Mouse (Mus musculus): ENCODE results near the gene Prmt9.

Prmt9 gene

GRCm38 (mm10) chr8:77549121-77549706 lies at the start of gene Prmt9:
Prmt9 (plus strand) TSS chr8:77549397.
- in situ Hi-C loops (cut with MboI; ENCODE audit: low pct_unique_long_range_greater_than_20kb in 1 of 2, low sequenced_read_pairs in 2 of 2, unreplicated experiment in 1 of 2), result no loop called here

DNA sequence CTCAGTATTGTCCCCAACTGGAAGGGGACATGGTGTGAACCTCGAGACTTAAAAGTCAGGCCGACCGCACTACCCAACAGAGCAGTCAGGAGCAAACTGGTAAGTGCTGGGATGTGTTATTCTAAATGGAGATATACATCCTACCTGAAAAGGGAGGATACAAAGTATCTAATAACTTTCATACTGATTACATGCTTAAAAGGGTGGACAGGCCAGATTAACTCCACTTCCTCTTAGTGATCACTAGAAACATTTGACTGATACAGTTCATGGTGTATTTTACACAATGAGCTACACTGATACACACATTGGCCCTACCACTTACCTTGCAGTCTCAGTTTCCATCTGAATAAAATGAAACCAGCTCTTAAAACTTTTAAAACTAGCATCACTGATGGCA lies 48.9 kb upstream of the Prmt9 start:
- in situ Hi-C loops (cut with MboI; ENCODE audit: low pct_unique_long_range_greater_than_20kb in 1 of 2, low sequenced_read_pairs in 2 of 2, unreplicated experiment in 1 of 2), result no loop called here

- in situ Hi-C loops (cut with MboI; ENCODE audit: low pct_unique_long_range_greater_than_20kb in 1 of 2, low sequenced_read_pairs in 2 of 2, unreplicated experiment in 1 of 2), result no loop called here
Observed at GRCm38 (mm10) chr8:77501131-77501530, 48.1 kb upstream of the Prmt9 start.

- in situ Hi-C loops (cut with MboI; ENCODE audit: low pct_unique_long_range_greater_than_20kb in 1 of 2, low sequenced_read_pairs in 2 of 2, unreplicated experiment in 1 of 2), result no loop called here
Observed at GRCm38 (mm10) chr8:77502547-77502946, 46.6 kb upstream of the Prmt9 start.

DNA sequence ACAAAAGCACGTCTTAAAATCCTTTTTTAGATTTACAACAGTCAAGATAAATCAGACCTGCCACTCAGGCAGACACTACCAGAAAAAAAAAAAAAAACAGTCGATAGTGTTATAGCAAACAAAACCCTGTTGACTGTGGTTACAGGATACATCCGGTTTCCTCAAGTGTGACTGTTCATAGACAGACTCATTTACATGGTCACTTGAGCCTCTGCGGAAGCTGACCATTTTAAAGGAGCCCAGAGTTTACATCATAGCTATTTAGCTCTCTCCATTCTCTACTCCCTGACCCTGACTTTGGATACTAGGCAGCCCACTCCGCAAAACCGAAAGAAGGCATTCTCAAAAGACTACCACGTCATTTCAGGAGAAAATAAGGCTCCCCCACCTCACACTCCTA lies 42.7 kb upstream of the Prmt9 start:
- in situ Hi-C loops (cut with MboI; ENCODE audit: low pct_unique_long_range_greater_than_20kb in 1 of 2, low sequenced_read_pairs in 2 of 2, unreplicated experiment in 1 of 2), result no loop called here

- in situ Hi-C loops (cut with MboI; ENCODE audit: low pct_unique_long_range_greater_than_20kb in 1 of 2, low sequenced_read_pairs in 2 of 2, unreplicated experiment in 1 of 2), result no loop called here
Observed at GRCm38 (mm10) chr8:77507510-77508035, 41.6 kb upstream of the Prmt9 start.

- in situ Hi-C loops (cut with MboI; ENCODE audit: low pct_unique_long_range_greater_than_20kb in 1 of 2, low sequenced_read_pairs in 2 of 2, unreplicated experiment in 1 of 2), result no loop called here
Observed at GRCm38 (mm10) chr8:77509044-77509443, 40.2 kb upstream of the Prmt9 start.

- in situ Hi-C loops (cut with MboI; ENCODE audit: low pct_unique_long_range_greater_than_20kb in 1 of 2, low sequenced_read_pairs in 2 of 2, unreplicated experiment in 1 of 2), result no loop called here
Observed at GRCm38 (mm10) chr8:77510426-77510825, 38.8 kb upstream of the Prmt9 start.

DNA sequence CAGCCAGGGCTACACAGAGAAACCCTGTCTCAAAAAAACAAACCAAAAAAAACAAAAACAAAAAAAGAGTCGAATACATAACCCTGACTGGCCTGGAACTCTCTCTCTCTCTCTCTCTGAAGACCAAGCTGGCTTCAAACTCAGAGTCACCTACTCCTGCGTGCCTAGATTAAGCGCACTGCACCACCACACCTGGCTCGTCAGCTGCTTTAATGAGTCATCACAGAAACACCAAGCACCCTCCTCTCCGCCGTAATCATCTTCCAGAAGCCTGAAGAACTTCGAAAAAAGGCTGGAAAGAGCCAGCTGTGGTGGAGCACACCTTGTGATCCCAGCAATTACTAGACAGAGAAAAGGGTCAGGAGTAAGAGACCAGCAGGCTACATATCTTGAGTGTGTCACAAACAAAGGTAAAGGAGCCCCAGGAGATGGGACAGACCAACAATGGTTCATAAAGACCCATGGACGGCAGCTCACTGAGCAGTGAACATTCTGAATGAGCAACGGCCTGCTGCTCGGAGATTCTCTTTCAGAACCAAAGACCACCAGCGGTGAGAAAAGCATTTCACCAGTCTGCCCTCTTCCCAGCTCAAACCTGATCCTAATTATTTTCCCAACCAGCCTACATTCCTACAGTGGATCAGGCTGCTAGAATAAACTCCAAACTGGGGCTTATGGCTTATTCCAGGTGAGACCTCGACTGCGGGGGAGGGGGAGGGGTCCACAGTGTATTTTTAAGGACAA lies 37.3 kb upstream of the Prmt9 start:
- in situ Hi-C loops (cut with MboI; ENCODE audit: low pct_unique_long_range_greater_than_20kb in 1 of 2, low sequenced_read_pairs in 2 of 2, unreplicated experiment in 1 of 2), result no loop called here

- in situ Hi-C loops (cut with MboI; ENCODE audit: low pct_unique_long_range_greater_than_20kb in 1 of 2, low sequenced_read_pairs in 2 of 2, unreplicated experiment in 1 of 2), result no loop called here
Observed at GRCm38 (mm10) chr8:77515201-77515600, 34.0 kb upstream of the Prmt9 start.

- in situ Hi-C loops (cut with MboI; ENCODE audit: low pct_unique_long_range_greater_than_20kb in 1 of 2, low sequenced_read_pairs in 2 of 2, unreplicated experiment in 1 of 2), result no loop called here
Observed at GRCm38 (mm10) chr8:77515786-77516185, 33.4 kb upstream of the Prmt9 start.

- in situ Hi-C loops (cut with MboI; ENCODE audit: low pct_unique_long_range_greater_than_20kb in 1 of 2, low sequenced_read_pairs in 2 of 2, unreplicated experiment in 1 of 2), result no loop called here
Observed at GRCm38 (mm10) chr8:77516845-77517244, 32.4 kb upstream of the Prmt9 start.

- in situ Hi-C loops (cut with MboI; ENCODE audit: low pct_unique_long_range_greater_than_20kb in 1 of 2, low sequenced_read_pairs in 2 of 2, unreplicated experiment in 1 of 2), result no loop called here
Observed at GRCm38 (mm10) chr8:77517301-77518200, 31.6 kb upstream of the Prmt9 start, which contains the start of gene Arhgap10. Arhgap10 (minus strand) TSS chr8:77517953.

- in situ Hi-C loops (cut with MboI; ENCODE audit: low pct_unique_long_range_greater_than_20kb in 1 of 2, low sequenced_read_pairs in 2 of 2, unreplicated experiment in 1 of 2), result no loop called here
Observed at GRCm38 (mm10) chr8:77518201-77519115, 30.7 kb upstream of the Prmt9 start.

DNA sequence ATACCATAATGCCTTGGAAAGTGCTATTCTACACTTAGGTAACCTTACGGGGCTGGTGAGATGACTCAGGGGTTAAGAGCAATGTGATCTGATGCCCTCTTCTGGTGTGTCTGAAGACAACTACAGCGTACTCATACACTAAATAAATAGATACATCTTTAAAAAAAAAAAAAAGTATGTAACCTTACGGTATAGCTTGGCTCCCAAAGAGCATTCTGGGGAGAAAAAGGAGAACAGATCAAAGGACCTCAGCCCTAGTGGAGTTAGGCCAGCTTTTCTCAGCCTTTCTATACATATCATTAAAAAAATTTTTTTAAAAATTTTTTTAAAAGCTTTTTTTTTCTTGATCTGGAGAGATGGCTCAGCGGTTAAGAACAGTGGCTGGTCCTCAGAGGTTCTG lies 28.6 kb upstream of the Prmt9 start:
- in situ Hi-C loops (cut with MboI; ENCODE audit: low pct_unique_long_range_greater_than_20kb in 1 of 2, low sequenced_read_pairs in 2 of 2, unreplicated experiment in 1 of 2), result loop anchor here (10.0 kb wide), 2 partner anchors 96 to 106 kb away; no protein-coding TSS in a partner anchor

GRCm38 (mm10) chr8:77521028-77521785 lies 28.0 kb upstream of the Prmt9 start:
- in situ Hi-C loops (cut with MboI; ENCODE audit: low pct_unique_long_range_greater_than_20kb in 1 of 2, low sequenced_read_pairs in 2 of 2, unreplicated experiment in 1 of 2), result loop anchor here (10.0 kb wide), 2 partner anchors 96 to 106 kb away; no protein-coding TSS in a partner anchor

DNA sequence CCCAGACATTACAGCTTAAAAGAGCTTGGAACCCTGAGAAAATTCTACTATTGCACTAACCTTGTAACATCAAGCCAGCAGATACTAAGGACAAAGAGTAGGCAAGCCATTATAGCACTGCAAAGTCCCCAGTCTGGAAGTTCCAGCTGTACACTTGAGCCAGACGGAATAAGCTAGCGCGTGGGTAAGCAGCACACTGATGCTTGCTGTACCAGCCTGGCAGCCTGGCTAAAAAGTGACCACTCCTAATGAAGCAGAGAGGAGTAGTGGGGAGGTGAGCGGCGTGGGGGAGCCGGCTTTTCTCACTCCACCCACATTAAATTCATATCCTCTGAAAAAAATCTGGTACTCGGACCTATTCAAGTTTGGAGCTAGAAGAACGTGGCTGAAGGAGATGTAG lies 26.2 kb upstream of the Prmt9 start:
- in situ Hi-C loops (cut with MboI; ENCODE audit: low pct_unique_long_range_greater_than_20kb in 1 of 2, low sequenced_read_pairs in 2 of 2, unreplicated experiment in 1 of 2), result loop anchor here (10.0 kb wide), 2 partner anchors 98 to 108 kb away; no protein-coding TSS in a partner anchor

All from mouse embryonic stem cell (cell line).